Comparison of ENCODE assay signal across 11 mouse cellular contexts in genomic region chr1:164395131-164395780, GRCm38 (mm10).
DNase-seq lines count a peak whose midpoint lies in the region; ATAC-seq and TF ChIP-seq lines count a peak whose summit lies in the region.
"Had no signal": no experiment of that assay in that cellular context is flagged by ENCODE, and none has a peak within 500 bp of the region (broad histone marks: within the 10 kb centered on the region; RNA-seq: fewer than 3 reads in every experiment).

No protein-coding gene starts in this region.

- peak; percentile 72 for DNase-seq in right cerebral cortex, adult 18-20 months
- no peak for DNase-seq in right cerebral cortex, postnatal 14 days
- DNase-seq in midbrain, embryonic 11.5 days (ENCODE audit: low spot score, missing footprints), result peak; percentile 90
- no peak for DNase-seq in c-Kit-positive CD71-positive TER-119-positive erythroid progenitor cells, embryonic 14.5 days (ENCODE audit: low spot score)
- no peak for DNase-seq in cerebellum, adult 2 months
- no peak for DNase-seq in adrenal gland, adult (ENCODE audit: inconsistent age in 2 of 2, low spot score in 1 of 2)
- DNase-seq: cerebellum, adult 8-10 months; heart, postnatal 14 days had no signal

- H3K4me1 ChIP-seq in midbrain, embryonic 11.5 days (ENCODE audit: control insufficient read depth, insufficient read depth, low read length), result peaks cover 3% of the 10 kb centered on the region
- H3K4me1 ChIP-seq in cerebellum, adult 2 months (ENCODE audit: control insufficient read depth, insufficient read depth, low read length), result no peaks in the 10 kb centered on the region

- H3K9ac ChIP-seq in midbrain, embryonic 11.5 days (ENCODE audit: low read length), result no peak overlapping the region

- peak; percentile 91 for ATAC-seq in inflammation-experienced regulatory T-cells, adult 6 months
- peak; percentile 77 for ATAC-seq in midbrain, embryonic 11.5 days (ENCODE audit: low FRiP score)
- ATAC-seq in monocyte, adult 5-6 weeks (replicated peaks; ENCODE audit: insufficient number of reproducible peaks, low FRiP score, low TSS enrichment, poor library complexity, severe bottlenecking), result no peak
- ATAC-seq: lung, postnatal 0 days had no signal

- TF ChIP-seq CTCF in cerebellum, adult 2 months (IDR thresholded peaks at IDR 0.05; ENCODE audit: borderline replicate concordance, insufficient read depth, low read depth, low read length), result no peak

- H3K4me2 ChIP-seq in midbrain, embryonic 11.5 days, result no peak overlapping the region

- no peaks in the 10 kb centered on the region for H3K27me3 ChIP-seq in midbrain, embryonic 11.5 days (ENCODE audit: control insufficient read depth, insufficient read depth, low read length)
- no peaks in the 10 kb centered on the region for H3K27me3 ChIP-seq in cerebellum, adult 2 months (ENCODE audit: control insufficient read depth, insufficient read depth, low read length)

- H3K9me3 ChIP-seq in midbrain, embryonic 11.5 days (ENCODE audit: control insufficient read depth, low read length), result no peaks in the 10 kb centered on the region

- H3K27ac ChIP-seq in midbrain, embryonic 11.5 days (ENCODE audit: low read depth, low read length), result peak overlapping the region; percentile 37; the same call in 1 of the 2 replicates
- no peak overlapping the region for H3K27ac ChIP-seq in cerebellum, adult 2 months (ENCODE audit: insufficient read depth, low read length)

- WGBS in midbrain, embryonic 11.5 days, result 58% methylated on average over 6 of the region's 6 CpGs
- WGBS in cerebellum, adult 2 months, result 68% methylated on average over 6 of the region's 6 CpGs

- H3K36me3 ChIP-seq in midbrain, embryonic 11.5 days (ENCODE audit: control insufficient read depth, insufficient read depth, low read length), result no peaks in the 10 kb centered on the region

- H3K4me3 ChIP-seq in midbrain, embryonic 11.5 days (ENCODE audit: low read depth, low read length), result no peak overlapping the region
- no peak overlapping the region for H3K4me3 ChIP-seq in cerebellum, adult 2 months (replicated peaks; ENCODE audit: insufficient read depth, low read depth, low read length)

- no peak for TF ChIP-seq POLR2A in cerebellum, adult 2 months (IDR thresholded peaks at IDR 0.05; ENCODE audit: borderline replicate concordance, insufficient read depth, low read length)

Comparison
In these comparisons a context has a peak if more than half of its experiments do, and no peak if none do; other contexts are left out.
1. DNase-seq: peak in right cerebral cortex, adult 18-20 months (single experiment) and midbrain, embryonic 11.5 days (single experiment); none in right cerebral cortex, postnatal 14 days (single experiment), c-Kit-positive CD71-positive TER-119-positive erythroid progenitor cells, embryonic 14.5 days (single experiment), cerebellum, adult 2 months (0 of 2) and adrenal gland, adult (0 of 2).